Mouse (Mus musculus): ENCODE data around the gene Heyl. TPM values are rescaled to one million over a fixed set of nuclear protein-coding genes. Genes with fewer than 3 reads are reported as not detected.

Gene Heyl
- not detected in 2 replicates for total RNA-seq (2014; fragmentation: Nextera tagmentation)
- total RNA-seq (2017) = 0.05 TPM in 1 of 2 replicates, not detected in the other
- not detected in 2 replicates for polyA plus RNA-seq (2012)

- TF ChIP-seq POLR2AphosphoS5 (IDR thresholded peaks at IDR 0.05; ENCODE audit: insufficient replicate concordance, low read depth, low read length) (no peak), GATA1 (IDR thresholded peaks at IDR 0.05; ENCODE audit: borderline replicate concordance, low read length) (no peak), TAL1 (conservative IDR thresholded peaks at IDR 0.05; ENCODE audit: low read depth, low read length) (no peak), GATA2 (IDR thresholded peaks at IDR 0.05; ENCODE audit: borderline replicate concordance, low read depth, low read length) (no peak)
- H3K27me3 ChIP-seq (ENCODE audit: insufficient read depth, low read length) = peaks cover 30% of the 10 kb centered on the region
- H3K4me3 ChIP-seq (ENCODE audit: low read depth, low read length) = no peak within 1 kb of the TSS
- H3K4me1 ChIP-seq (ENCODE audit: insufficient read depth, low read depth, low read length) = no peaks in the 10 kb centered on the region
- no peaks in the 10 kb centered on the region for H3K9me3 ChIP-seq (replicated peaks)
- DNase-seq (ENCODE audit: low spot score) (no peak), ATAC-seq (ENCODE audit: extremely low read depth, insufficient number of reproducible peaks, low FRiP score, poor library complexity, severe bottlenecking) (no peak)
- no peaks in the 10 kb centered on the region for H3K36me3 ChIP-seq (replicated peaks)
Observed at GRCm38 (mm10) chr4:123233492-123234084, at the start of gene Heyl. TSS of gene Heyl (plus strand) at chr4:123233556.

- Histone ChIP-seq H3K4me3 (ENCODE audit: low read depth, low read length) (no peak overlapping the region), H3K4me1 (ENCODE audit: insufficient read depth, low read depth, low read length) (no peaks in the 10 kb centered on the region), H3K27me3 (ENCODE audit: insufficient read depth, low read length) (peaks cover 39% of the 10 kb centered on the region), H3K36me3 (replicated peaks) (no peaks in the 10 kb centered on the region), H3K9me3 (replicated peaks) (no peaks in the 10 kb centered on the region)
- TF ChIP-seq GATA1 (IDR thresholded peaks at IDR 0.05; ENCODE audit: borderline replicate concordance, low read length) (no peak), CTCF (IDR thresholded peaks at IDR 0.05; ENCODE audit: low read depth, low read length) (no peak), POLR2AphosphoS5 (IDR thresholded peaks at IDR 0.05; ENCODE audit: insufficient replicate concordance, low read depth, low read length) (no peak), TAL1 (conservative IDR thresholded peaks at IDR 0.05; ENCODE audit: low read depth, low read length) (no peak), GATA2 (IDR thresholded peaks at IDR 0.05; ENCODE audit: borderline replicate concordance, low read depth, low read length) (no peak)
- DNase-seq (ENCODE audit: low spot score) = no peak
- no peak for ATAC-seq (ENCODE audit: extremely low read depth, insufficient number of reproducible peaks, low FRiP score, poor library complexity, severe bottlenecking)
Observed at GRCm38 (mm10) chr4:123184816-123185215, 48.5 kb upstream of the Heyl start.

GRCm38 (mm10) chr4:123192336-123192735 lies 41.0 kb upstream of the Heyl start:
- Histone ChIP-seq H3K4me3 (ENCODE audit: low read depth, low read length) (no peak overlapping the region), H3K9me3 (replicated peaks) (no peaks in the 10 kb centered on the region), H3K4me1 (ENCODE audit: insufficient read depth, low read depth, low read length) (no peaks in the 10 kb centered on the region), H3K27me3 (ENCODE audit: insufficient read depth, low read length) (peaks cover 6% of the 10 kb centered on the region), H3K36me3 (replicated peaks) (no peaks in the 10 kb centered on the region)
- DNase-seq (ENCODE audit: low spot score) (no peak), ATAC-seq (ENCODE audit: extremely low read depth, insufficient number of reproducible peaks, low FRiP score, poor library complexity, severe bottlenecking) (no peak)
- TF ChIP-seq GATA1 (IDR thresholded peaks at IDR 0.05; ENCODE audit: borderline replicate concordance, low read length) = no peak
- no peak for TF ChIP-seq GATA2 (IDR thresholded peaks at IDR 0.05; ENCODE audit: borderline replicate concordance, low read depth, low read length)

- Histone ChIP-seq H3K27me3 (ENCODE audit: insufficient read depth, low read length) (peaks cover 11% of the 10 kb centered on the region), H3K4me1 (ENCODE audit: insufficient read depth, low read depth, low read length) (no peaks in the 10 kb centered on the region), H3K9me3 (replicated peaks) (no peaks in the 10 kb centered on the region), H3K4me3 (ENCODE audit: low read depth, low read length) (no peak overlapping the region), H3K36me3 (replicated peaks) (no peaks in the 10 kb centered on the region)
- TF ChIP-seq CTCF (IDR thresholded peaks at IDR 0.05; ENCODE audit: low read depth, low read length) = no peak
- TF ChIP-seq GATA2 (IDR thresholded peaks at IDR 0.05; ENCODE audit: borderline replicate concordance, low read depth, low read length) = no peak
- no peak for TF ChIP-seq TAL1 (conservative IDR thresholded peaks at IDR 0.05; ENCODE audit: low read depth, low read length)
- DNase-seq (ENCODE audit: low spot score) (no peak), ATAC-seq (ENCODE audit: extremely low read depth, insufficient number of reproducible peaks, low FRiP score, poor library complexity, severe bottlenecking) (no peak)
Observed at GRCm38 (mm10) chr4:123193791-123194190, 39.6 kb upstream of the Heyl start.

- Histone ChIP-seq H3K4me1 (ENCODE audit: insufficient read depth, low read depth, low read length) (no peaks in the 10 kb centered on the region), H3K36me3 (replicated peaks) (no peaks in the 10 kb centered on the region), H3K27me3 (ENCODE audit: insufficient read depth, low read length) (peaks cover 17% of the 10 kb centered on the region), H3K9me3 (replicated peaks) (no peaks in the 10 kb centered on the region), H3K4me3 (ENCODE audit: low read depth, low read length) (no peak overlapping the region)
- DNase-seq (ENCODE audit: low spot score) (no peak), ATAC-seq (ENCODE audit: extremely low read depth, insufficient number of reproducible peaks, low FRiP score, poor library complexity, severe bottlenecking) (no peak)
- TF ChIP-seq GATA2 (IDR thresholded peaks at IDR 0.05; ENCODE audit: borderline replicate concordance, low read depth, low read length) (no peak), CTCF (IDR thresholded peaks at IDR 0.05; ENCODE audit: low read depth, low read length) (no peak), POLR2AphosphoS5 (IDR thresholded peaks at IDR 0.05; ENCODE audit: insufficient replicate concordance, low read depth, low read length) (no peak), TAL1 (conservative IDR thresholded peaks at IDR 0.05; ENCODE audit: low read depth, low read length) (no peak), GATA1 (IDR thresholded peaks at IDR 0.05; ENCODE audit: borderline replicate concordance, low read length) (no peak)
Observed at GRCm38 (mm10) chr4:123196695-123197094, 36.7 kb upstream of the Heyl start.

- ATAC-seq (ENCODE audit: extremely low read depth, insufficient number of reproducible peaks, low FRiP score, poor library complexity, severe bottlenecking) (no peak), DNase-seq (ENCODE audit: low spot score) (peak; percentile 59)
- H3K9me3 ChIP-seq (replicated peaks) = no peaks in the 10 kb centered on the region
- no peaks in the 10 kb centered on the region for H3K4me1 ChIP-seq (ENCODE audit: insufficient read depth, low read depth, low read length)
- no peaks in the 10 kb centered on the region for H3K36me3 ChIP-seq (replicated peaks)
- H3K27me3 ChIP-seq (ENCODE audit: insufficient read depth, low read length) = peaks cover 24% of the 10 kb centered on the region
- no peak overlapping the region for H3K4me3 ChIP-seq (ENCODE audit: low read depth, low read length)
- TF ChIP-seq POLR2AphosphoS5 (IDR thresholded peaks at IDR 0.05; ENCODE audit: insufficient replicate concordance, low read depth, low read length) (no peak), CTCF (IDR thresholded peaks at IDR 0.05; ENCODE audit: low read depth, low read length) (peak; percentile 75), GATA2 (IDR thresholded peaks at IDR 0.05; ENCODE audit: borderline replicate concordance, low read depth, low read length) (no peak)
Observed at GRCm38 (mm10) chr4:123200771-123201185, 32.6 kb upstream of the Heyl start.

Measured in G1E (cell line).